Mouse (Mus musculus): Measurements from ENCODE around the gene Scgb1b11.
"Not testable (repeated sequence)": the region's sequence is repeated elsewhere in the genome, so short reads cannot be mapped to it uniquely, and the experiment has no call there.

The Scgb1b11 gene

GRCm38 (mm10) chr7:32222540-32222939 lies at the start of gene Scgb1b11:
Gene Scgb1b11 (plus strand): TSS chr7:32222840.
- not testable (repeated sequence) for DNase-seq (ENCODE audit: low read depth, low spot score)

DNA sequence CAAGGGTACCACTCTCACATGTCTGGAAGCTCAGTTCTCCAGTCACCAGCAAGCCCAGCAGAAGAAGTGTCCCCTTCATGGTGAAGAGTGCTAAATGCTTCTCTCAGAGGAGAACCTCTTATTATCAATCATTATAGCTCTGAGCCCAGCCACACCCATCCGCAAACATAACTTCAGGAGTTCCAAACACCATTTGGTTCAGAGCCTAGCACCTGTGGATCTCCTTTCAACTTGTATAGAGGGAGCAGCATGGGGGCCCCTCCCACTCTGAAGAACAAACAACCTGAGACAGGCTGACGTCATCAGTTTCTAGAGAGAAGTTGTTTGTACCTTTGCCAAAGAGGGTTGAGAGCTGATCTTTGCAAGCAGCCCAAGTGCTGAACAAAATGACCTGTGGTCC lies 11.6 kb upstream of the Scgb1b11 start, which contains the start of gene Scgb2b11:
Gene Scgb2b11, minus strand, starts transcription at position 101 of the 400 bp plus-strand sequence.
- not testable (repeated sequence) for DNase-seq (ENCODE audit: low read depth, low spot score)

Data from skeletal muscle tissue, adult 2 months (tissue).